Mouse (Mus musculus): Measurements from ENCODE around the gene Nxpe3.
A peak's percentile ranks its signal among the peaks of the same experiment; 100 is the strongest.
"Not testable (repeated sequence)": the region's sequence is repeated elsewhere in the genome, so short reads cannot be mapped to it uniquely, and the experiment has no call there.

The Nxpe3 gene

DNA sequence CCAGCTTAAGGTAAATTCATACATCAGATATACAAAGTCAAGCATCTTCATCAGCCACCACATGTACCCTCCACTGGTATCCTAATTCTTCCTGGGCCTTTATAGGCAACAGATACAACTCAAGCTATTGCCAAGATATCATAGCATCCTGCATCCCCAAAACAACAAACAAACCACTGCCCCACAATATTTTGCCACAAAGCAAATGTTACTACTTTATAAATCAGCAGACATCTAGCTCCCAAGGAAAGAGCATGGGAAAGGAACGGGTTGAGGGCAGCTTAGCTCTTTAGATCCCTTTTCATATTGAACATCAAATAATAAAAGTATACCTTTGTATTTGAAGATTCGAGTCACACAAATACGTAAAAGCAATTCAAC lies 57.0 kb downstream of the Nxpe3 start:
- DNase-seq (ENCODE audit: extremely low read depth, low read depth) = no peak

DNA sequence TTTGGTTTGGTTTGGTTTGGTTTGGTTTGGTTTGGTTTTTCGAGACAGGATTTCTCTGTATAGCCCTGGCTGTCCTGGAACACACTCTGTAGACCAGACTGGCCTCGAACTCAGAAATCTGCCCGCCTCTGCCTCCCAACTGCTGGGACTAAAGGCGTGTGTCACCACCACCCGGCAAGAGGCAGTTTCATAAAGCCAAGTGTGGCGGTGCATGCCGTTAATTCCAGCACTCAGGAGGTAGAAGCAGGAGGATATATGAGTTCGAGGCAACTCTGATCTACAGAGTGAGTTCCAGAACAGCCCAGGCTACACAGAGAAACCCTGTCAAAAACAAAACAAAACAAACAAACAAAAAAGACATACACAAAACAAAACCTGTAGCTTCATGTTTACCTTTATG lies 57.4 kb downstream of the Nxpe3 start:
- not testable (repeated sequence) for DNase-seq (ENCODE audit: extremely low read depth, low read depth)

DNA sequence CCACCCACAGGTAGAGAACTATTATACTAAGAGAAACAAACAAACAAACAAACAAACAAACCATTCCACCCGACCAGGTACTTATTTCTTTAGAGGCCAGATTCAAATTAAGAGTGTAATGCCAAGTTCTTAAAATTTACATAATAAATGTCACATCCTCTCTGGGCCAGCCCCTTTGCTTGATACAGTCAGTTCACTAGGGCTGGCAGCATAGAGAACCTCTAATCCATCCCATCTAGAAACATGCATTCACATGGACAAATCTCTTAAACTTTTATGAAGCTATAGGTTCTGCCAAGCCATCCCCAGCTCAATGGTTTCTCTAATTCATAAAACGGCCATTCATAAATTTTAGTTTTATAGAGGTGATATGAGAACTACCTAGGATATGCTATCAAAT lies 57.9 kb downstream of the Nxpe3 start:
- no peak for DNase-seq (ENCODE audit: extremely low read depth, low read depth)

DNA sequence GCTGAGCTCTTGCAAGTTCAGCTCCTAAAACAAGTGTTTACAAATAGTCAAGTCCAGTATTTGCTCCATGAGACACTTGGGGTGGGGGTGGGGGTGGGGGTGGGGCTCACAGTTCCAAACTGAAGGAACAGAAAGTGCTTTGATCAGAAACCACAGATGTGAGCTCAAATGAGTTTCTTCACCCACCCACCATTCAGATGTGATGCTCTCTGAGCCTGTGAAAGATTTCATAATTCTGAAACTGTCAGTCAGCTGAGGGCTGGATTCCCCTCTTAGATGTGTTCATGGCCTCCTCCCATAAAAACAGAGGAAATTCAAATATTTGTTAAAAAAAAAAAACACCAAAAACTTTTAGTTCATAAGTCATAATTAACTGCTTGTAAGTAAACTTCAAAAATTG lies 59.3 kb downstream of the Nxpe3 start:
- no peak for DNase-seq (ENCODE audit: extremely low read depth, low read depth)

GRCm38 (mm10) chr16:55832617-55833016 lies 62.5 kb downstream of the Nxpe3 start:
- no peak for DNase-seq (ENCODE audit: extremely low read depth, low read depth)

DNA sequence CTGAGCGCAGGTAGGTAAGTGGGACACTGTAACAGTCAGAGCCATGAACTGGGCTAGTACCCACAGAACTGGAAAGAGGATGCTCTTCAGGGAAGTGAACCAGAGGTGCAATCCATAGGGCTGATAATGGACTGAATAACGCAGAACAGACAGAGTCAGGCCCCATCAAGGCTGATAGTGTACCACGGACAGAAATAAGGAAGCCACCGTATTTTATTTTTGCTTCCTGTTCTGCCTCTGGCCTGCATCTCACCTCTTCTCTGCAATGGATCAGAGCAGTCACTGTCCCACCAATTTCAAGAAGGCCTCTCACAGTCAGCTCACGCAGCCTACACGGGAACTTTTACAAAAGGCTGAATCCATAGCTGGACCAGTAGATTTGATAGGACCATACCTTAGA lies 63.0 kb downstream of the Nxpe3 start:
- DNase-seq (ENCODE audit: extremely low read depth, low read depth) = no peak

- no peak for DNase-seq (ENCODE audit: extremely low read depth, low read depth)
These were observed 63.6 kb downstream of the Nxpe3 start for GRCm38 (mm10) chr16:55831451-55831850.

GRCm38 (mm10) chr16:55823398-55824155 lies 71.5 kb downstream of the Nxpe3 start:
- no peak for DNase-seq (ENCODE audit: extremely low read depth, low read depth)

GRCm38 (mm10) chr16:55822741-55823397 lies 72.2 kb downstream of the Nxpe3 start:
- no peak for DNase-seq (ENCODE audit: extremely low read depth, low read depth)

- DNase-seq (ENCODE audit: extremely low read depth, low read depth) = peak; percentile 75
These were observed 72.9 kb downstream of the Nxpe3 start for GRCm38 (mm10) chr16:55821997-55822740.

DNA sequence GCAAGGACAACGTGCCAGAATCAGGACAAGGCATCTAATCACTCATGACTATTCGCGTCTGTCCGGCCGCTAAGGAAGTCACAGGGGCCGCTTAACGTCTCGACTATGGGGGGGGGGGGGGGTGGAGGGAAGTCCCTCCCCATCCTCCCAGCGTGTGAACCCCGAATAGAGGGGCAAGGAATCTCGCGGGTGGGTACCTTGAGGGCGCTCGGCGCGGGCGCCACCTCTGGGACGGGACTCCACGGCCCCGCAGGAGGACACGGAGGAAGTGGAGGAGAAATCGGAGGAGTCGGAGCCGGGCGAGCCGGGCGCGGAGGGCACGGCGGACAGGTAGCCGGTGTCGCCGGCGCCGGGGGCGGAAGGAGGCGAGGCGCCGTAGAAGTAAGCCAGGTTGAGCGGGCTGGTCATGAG lies 73.5 kb downstream of the Nxpe3 start:
- no peak for DNase-seq (ENCODE audit: extremely low read depth, low read depth)

DNA sequence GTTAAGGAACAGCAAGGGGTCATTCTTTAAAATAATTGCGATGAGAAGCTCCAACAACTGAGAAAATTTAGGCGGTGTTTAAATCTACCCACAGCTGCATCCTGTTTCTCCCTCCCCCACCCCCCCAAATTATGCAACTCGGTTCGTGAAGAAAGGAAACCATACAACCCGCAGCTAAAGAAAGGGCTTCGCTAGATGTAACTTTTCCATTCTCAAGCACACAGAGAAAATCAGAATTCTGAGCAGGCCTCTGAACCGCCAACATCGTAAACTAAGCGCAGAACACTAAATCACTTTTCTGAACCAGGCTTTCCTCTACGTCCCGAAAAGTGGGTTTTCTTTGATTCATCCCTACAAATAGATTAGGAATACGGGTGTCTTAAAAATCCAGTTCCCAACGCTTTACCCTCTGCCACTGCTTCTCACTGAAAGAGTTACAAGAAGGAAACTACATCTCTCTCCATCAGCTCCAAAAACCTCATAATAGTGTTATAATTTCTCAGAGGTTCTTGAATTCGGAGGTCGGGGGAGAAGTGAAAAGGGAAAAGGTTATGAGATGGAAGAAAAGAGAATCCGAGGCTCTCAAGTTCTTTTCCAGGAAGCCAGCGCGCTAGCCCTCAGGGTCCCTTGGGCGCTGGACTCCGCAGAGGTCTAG lies 74.0 kb downstream of the Nxpe3 start:
- no peak for DNase-seq (ENCODE audit: extremely low read depth, low read depth)

DNA sequence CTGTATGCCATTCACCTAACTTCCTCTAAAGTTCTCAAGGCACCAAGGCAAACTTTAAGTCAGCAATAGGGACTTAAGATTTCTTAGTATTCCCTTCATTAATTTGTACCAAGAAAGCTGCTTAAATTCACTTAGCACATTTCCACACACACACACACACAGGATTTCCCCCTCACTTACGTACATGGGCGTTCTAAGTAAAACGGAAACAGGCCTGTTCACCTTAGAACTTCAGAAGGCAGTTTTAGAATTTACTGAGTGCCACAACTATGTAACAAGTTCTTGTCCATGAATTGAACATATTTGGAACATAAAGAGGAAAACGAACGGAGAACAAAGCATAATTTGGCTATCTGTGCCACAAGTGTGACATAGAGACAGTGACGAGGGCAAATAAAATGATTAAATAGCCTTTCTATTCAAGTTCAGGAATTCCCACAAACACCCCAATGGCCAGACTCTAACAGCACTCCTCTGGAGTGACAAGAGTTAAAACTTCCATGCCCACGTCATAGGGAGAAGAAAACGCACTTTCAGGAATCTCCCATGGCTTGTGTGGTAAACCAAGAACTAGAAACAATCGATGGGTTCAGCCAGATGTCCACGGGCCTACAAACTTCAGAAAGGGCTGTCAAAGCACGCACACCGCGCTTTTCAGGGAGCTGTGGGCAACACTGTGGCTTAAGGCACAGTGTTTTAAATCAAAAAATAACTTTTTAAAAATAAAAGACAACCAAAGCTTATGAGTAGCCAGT lies 74.7 kb downstream of the Nxpe3 start:
- DNase-seq (ENCODE audit: extremely low read depth, low read depth) = no peak

DNA sequence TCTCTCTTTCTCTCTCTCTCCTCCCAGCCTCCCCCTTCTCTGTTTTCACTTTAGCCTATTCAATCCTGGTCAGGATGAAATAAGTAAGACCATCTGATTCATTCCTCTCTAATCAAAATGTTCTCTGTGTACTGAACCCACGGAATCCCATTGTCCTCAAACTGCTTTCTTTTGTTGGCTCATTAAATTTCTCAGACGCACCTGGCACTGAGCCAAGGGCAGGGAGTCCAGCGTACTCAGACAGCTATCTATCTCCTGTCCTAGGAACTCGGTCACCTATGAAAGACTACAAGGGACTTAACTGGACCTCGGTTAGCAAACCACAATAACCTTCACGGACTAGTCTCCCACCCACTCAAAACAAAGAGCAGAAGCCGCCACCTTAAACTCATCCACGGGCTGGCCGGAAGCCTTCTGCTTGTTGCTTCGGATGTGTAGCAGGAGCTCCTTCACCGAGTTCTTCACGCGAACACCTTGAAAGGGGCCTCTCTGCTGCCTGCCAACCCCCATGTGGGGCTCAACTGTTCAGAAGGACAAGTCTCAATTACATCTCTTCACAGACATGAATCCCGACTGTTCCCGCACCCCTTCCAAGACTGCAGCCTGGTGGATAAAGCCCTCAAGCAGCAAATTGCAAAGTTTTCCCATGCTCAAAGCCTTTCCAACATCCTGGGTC lies 75.8 kb downstream of the Nxpe3 start:
- DNase-seq (ENCODE audit: extremely low read depth, low read depth) = no peak

- no peak for DNase-seq (ENCODE audit: extremely low read depth, low read depth)
These were observed 77.2 kb downstream of the Nxpe3 start for GRCm38 (mm10) chr16:55817717-55818515.

DNA sequence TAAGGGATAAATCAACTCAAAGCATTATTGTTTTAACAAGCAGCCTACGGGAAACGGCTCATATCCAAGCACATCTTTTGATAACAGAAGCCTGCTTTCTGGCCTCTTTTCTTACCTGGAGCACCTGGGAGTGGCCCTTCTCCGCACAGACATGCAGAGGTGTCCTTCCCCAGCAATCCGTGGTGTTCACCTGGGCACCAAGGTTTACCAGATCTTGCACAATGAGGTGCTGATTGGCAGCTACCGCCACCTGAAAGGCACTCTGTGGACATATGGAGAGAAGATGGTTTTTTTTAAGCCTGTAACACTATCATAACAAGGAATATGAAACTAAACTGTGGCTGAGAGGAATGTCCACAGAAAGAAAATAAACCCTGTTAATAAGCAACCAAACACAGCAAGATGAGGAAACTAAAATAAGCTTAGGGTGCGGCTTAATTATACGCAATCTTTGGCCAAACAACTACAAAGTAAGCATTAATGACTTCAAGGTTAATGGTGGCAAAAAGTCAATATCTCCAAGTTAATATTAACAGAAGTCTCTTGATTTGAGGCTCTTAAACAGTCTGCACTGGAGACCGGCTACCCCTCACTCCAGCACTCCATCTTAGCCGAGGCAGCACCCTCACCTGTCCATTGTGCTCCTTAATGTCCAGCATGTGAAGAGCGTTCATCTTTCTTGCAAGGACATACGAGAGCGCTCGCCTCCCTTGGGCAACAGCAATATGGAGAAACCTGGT lies 78.7 kb downstream of the Nxpe3 start:
- no peak for DNase-seq (ENCODE audit: extremely low read depth, low read depth)

DNA sequence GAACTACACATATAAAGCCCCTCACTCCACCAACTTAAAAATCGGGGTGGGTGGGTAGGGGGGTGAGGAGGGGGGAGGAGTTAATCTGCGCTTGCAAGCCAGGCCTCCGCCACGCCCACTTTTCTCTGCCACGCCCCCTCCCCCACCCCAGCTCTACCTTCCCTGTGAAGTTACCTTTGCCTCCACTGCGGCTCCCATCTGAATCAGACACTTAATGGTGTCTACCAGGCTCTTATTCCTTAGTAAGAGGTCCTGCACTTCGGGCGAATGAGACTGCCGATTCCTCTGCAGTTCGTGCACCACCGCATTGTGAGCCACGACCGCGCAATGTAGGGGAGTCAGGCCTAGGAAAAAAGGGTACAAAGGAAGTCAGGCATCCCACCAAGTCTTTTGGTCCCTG lies 79.6 kb downstream of the Nxpe3 start:
- no peak for DNase-seq (ENCODE audit: extremely low read depth, low read depth)

DNA sequence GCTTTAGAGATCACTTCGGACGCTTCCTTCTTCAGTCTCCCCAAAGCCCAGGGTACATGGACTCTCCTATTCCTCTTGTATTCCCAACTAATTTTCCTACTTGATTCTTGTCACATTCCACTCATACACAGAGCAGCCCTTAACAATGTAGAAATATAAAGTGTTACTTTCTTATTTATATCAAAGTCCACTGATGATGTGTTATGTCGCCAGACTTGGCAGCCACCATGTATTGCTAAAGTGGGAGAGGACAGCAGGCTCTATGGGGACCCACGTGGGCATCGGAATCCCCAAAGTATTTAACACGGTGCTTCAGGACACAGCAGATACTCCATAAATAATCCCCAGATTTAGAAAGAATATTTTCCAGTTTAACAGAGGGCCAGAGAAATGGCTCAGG lies 80.4 kb downstream of the Nxpe3 start:
- no peak for DNase-seq (ENCODE audit: extremely low read depth, low read depth)

GRCm38 (mm10) chr16:55813916-55814315 lies 81.2 kb downstream of the Nxpe3 start:
- DNase-seq (ENCODE audit: extremely low read depth, low read depth) = no peak

All from MEL-GATA-1-ER (cell line).